Mouse (Mus musculus): ENCODE measurements around the gene Tmem14a. TPM values are rescaled to one million over a fixed set of nuclear protein-coding genes. Genes with fewer than 3 reads are reported as not detected.
"Not testable (repeated sequence)": the region's sequence is repeated elsewhere in the genome, so short reads cannot be mapped to it uniquely, and the experiment has no call there.

The Tmem14a gene
- total and polyA plus RNA-seq, 2 experiments from 2014 or later: 1.5 to 9.1 TPM

GRCm38 (mm10) chr1:21273091-21273490, 54.7 kb downstream of the Tmem14a start:
- Histone ChIP-seq H3K9me3 (replicated peaks; ENCODE audit: control insufficient read depth, low read length) (no peaks in the 10 kb centered on the region), H3K4me2 (ENCODE audit: low read depth, low read length) (no peak overlapping the region), H3K9ac (replicated peaks; ENCODE audit: low read depth, low read length) (no peak overlapping the region), H3K4me3 (ENCODE audit: low read depth, low read length) (no peak overlapping the region), H3K4me1 (ENCODE audit: control insufficient read depth, insufficient read depth) (no peaks in the 10 kb centered on the region), H3K27me3 (ENCODE audit: control insufficient read depth, insufficient read depth, low read length) (no peaks in the 10 kb centered on the region), H3K27ac (ENCODE audit: low read depth) (no peak overlapping the region), H3K36me3 (replicated peaks; ENCODE audit: control insufficient read depth, insufficient read depth, low read length) (no peaks in the 10 kb centered on the region)
- 88% methylated on average over 6 of the region's 6 CpGs for WGBS
- TF ChIP-seq EP300 (IDR thresholded peaks at IDR 0.05; ENCODE audit: low read depth): no peak
- no peak for TF ChIP-seq CTCF (IDR thresholded peaks at IDR 0.05; ENCODE audit: low read depth)
- DNase-seq (ENCODE audit: low spot score) (no peak), ATAC-seq (ENCODE audit: insufficient read depth, low read depth) (no peak)

- Histone ChIP-seq H3K4me3 (ENCODE audit: low read depth, low read length) (no peak overlapping the region), H3K9ac (replicated peaks; ENCODE audit: low read depth, low read length) (no peak overlapping the region), H3K27ac (ENCODE audit: low read depth) (no peak overlapping the region), H3K27me3 (ENCODE audit: control insufficient read depth, insufficient read depth, low read length) (no peaks in the 10 kb centered on the region), H3K4me2 (ENCODE audit: low read depth, low read length) (no peak overlapping the region), H3K36me3 (replicated peaks; ENCODE audit: control insufficient read depth, insufficient read depth, low read length) (no peaks in the 10 kb centered on the region), H3K4me1 (ENCODE audit: control insufficient read depth, insufficient read depth) (no peaks in the 10 kb centered on the region), H3K9me3 (replicated peaks; ENCODE audit: control insufficient read depth, low read length) (no peaks in the 10 kb centered on the region)
- DNase-seq (ENCODE audit: low spot score): peak; percentile 17
- TF ChIP-seq EP300 (IDR thresholded peaks at IDR 0.05; ENCODE audit: low read depth): no peak
- no peak for TF ChIP-seq CTCF (IDR thresholded peaks at IDR 0.05; ENCODE audit: low read depth)
- WGBS: 46% methylated on average over 2 of the region's 2 CpGs
- peak; percentile 76 for ATAC-seq (ENCODE audit: insufficient read depth, low read depth)
These were observed 56.2 kb downstream of the Tmem14a start for GRCm38 (mm10) chr1:21274437-21275040.

GRCm38 (mm10) chr1:21275366-21275765, 57.0 kb downstream of the Tmem14a start:
- not testable (repeated sequence) for ATAC-seq (ENCODE audit: insufficient read depth, low read depth); H3K9ac ChIP-seq (replicated peaks; ENCODE audit: low read depth, low read length); H3K4me2 ChIP-seq (ENCODE audit: low read depth, low read length); H3K27me3 ChIP-seq (ENCODE audit: control insufficient read depth, insufficient read depth, low read length); H3K36me3 ChIP-seq (replicated peaks; ENCODE audit: control insufficient read depth, insufficient read depth, low read length); H3K27ac ChIP-seq (ENCODE audit: low read depth); H3K4me3 ChIP-seq (ENCODE audit: low read depth, low read length); H3K9me3 ChIP-seq (replicated peaks; ENCODE audit: control insufficient read depth, low read length); DNase-seq (ENCODE audit: low spot score); H3K4me1 ChIP-seq (ENCODE audit: control insufficient read depth, insufficient read depth)
- 83% methylated on average over 5 of the region's 5 CpGs for WGBS

DNA sequence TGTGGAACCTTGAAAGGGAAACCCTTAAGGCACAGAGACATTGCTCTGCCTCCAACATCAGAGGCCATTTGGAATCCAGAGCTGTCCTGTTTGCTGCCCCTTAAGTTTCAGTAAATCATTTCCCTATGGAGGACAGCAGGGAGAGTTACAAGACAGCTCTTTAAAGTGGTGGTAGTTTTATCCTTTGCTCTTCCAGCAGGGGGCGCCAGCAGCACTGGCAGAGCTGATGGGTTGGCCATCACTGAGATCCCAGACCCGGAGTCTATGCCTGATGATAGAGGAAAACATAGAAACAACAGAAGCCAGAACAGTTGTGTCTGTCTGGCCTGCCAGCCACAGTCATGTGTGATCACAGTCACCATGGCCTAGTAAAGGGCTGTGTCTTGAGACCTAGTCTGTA, 57.8 kb downstream of the Tmem14a start:
- H3K27me3 ChIP-seq (ENCODE audit: control insufficient read depth, insufficient read depth, low read length); H3K4me2 ChIP-seq (ENCODE audit: low read depth, low read length); H3K9ac ChIP-seq (replicated peaks; ENCODE audit: low read depth, low read length); ATAC-seq (ENCODE audit: insufficient read depth, low read depth); H3K27ac ChIP-seq (ENCODE audit: low read depth); H3K36me3 ChIP-seq (replicated peaks; ENCODE audit: control insufficient read depth, insufficient read depth, low read length); DNase-seq (ENCODE audit: low spot score); H3K4me3 ChIP-seq (ENCODE audit: low read depth, low read length); H3K9me3 ChIP-seq (replicated peaks; ENCODE audit: control insufficient read depth, low read length); H3K4me1 ChIP-seq (ENCODE audit: control insufficient read depth, insufficient read depth): not testable (repeated sequence)
- 17% methylated on average over 2 of the region's 2 CpGs for WGBS

Other genes starting within 250 kb of the Tmem14a start
- 2.4 and 2.8 TPM in 2 replicates for gene Tram2, start 139.3 kb upstream of the Tmem14a start, total RNA-seq (2014; rRNA removed; ENCODE audit: low replicate concordance)
- 2.4 and 2.5 TPM in 2 replicates for gene Tram2, start 139.3 kb upstream of the Tmem14a start, polyA plus RNA-seq (2015; fragmentation: Nextera tagmentation; extraction: Ambion mirVana)
- gene Gsta3, start 22.0 kb downstream of the Tmem14a start, total RNA-seq (2014; rRNA removed; ENCODE audit: low replicate concordance): 0.34 and 1.3 TPM in 2 replicates
- 0.67 and 1.0 TPM in 2 replicates for gene Gsta3, start 22.0 kb downstream of the Tmem14a start, polyA plus RNA-seq (2015; fragmentation: Nextera tagmentation; extraction: Ambion mirVana)
- not detected in 2 replicates for gene Khdc1a, start 131.1 kb downstream of the Tmem14a start, total RNA-seq (2014; rRNA removed; ENCODE audit: low replicate concordance)
- not detected in 2 replicates for gene Khdc1a, start 131.1 kb downstream of the Tmem14a start, polyA plus RNA-seq (2015; fragmentation: Nextera tagmentation; extraction: Ambion mirVana)
- gene Khdc1c, start 149.8 kb downstream of the Tmem14a start, total RNA-seq (2014; rRNA removed; ENCODE audit: low replicate concordance): not detected in 2 replicates
- gene Khdc1c, start 149.8 kb downstream of the Tmem14a start, polyA plus RNA-seq (2015; fragmentation: Nextera tagmentation; extraction: Ambion mirVana): not detected in 2 replicates
- not detected in 2 replicates for gene Khdc1b, start 165.0 kb downstream of the Tmem14a start, total RNA-seq (2014; rRNA removed; ENCODE audit: low replicate concordance)
- not detected in 2 replicates for gene Khdc1b, start 165.0 kb downstream of the Tmem14a start, polyA plus RNA-seq (2015; fragmentation: Nextera tagmentation; extraction: Ambion mirVana)